7 mouse cellular contexts compared by ENCODE assay signal in genomic region chr1:59252762-59253161, GRCm38 (mm10). TPM values are rescaled to one million over a fixed set of nuclear protein-coding genes. Genes with fewer than 3 reads are reported as not detected.
DNase-seq lines count a peak whose midpoint lies in the region; ATAC-seq and TF ChIP-seq lines count a peak whose summit lies in the region.

No protein-coding gene starts in this region.

- TF ChIP-seq CTCF in brain, embryonic 14.5 days (IDR thresholded peaks at IDR 0.05; ENCODE audit: borderline replicate concordance, extremely low read depth, insufficient read depth, insufficient read length): no peak

- H3K4me2 ChIP-seq in lung, embryonic 15.5 days: peak overlapping the region; percentile 51

- 13% methylated on average over 7 of the region's 7 CpGs for WGBS in lung, embryonic 15.5 days

- no peak for ATAC-seq in lung, embryonic 15.5 days (ENCODE audit: borderline replicate concordance, extremely low read depth, low FRiP score, low TSS enrichment)
- ATAC-seq in CD4-positive, CD25-positive, alpha-beta regulatory T cell, adult 4 months: no peak

- no peak for TF ChIP-seq POLR2A in brain, embryonic 14.5 days (IDR thresholded peaks at IDR 0.05; ENCODE audit: borderline replicate concordance, extremely low read depth, insufficient read depth, insufficient read length, poor library complexity, severe bottlenecking)

- no peaks in the 10 kb centered on the region for H3K36me3 ChIP-seq in lung, embryonic 15.5 days

- H3K27ac ChIP-seq in lung, embryonic 15.5 days: no peak overlapping the region

- H3K27me3 ChIP-seq in lung, embryonic 15.5 days: no peaks in the 10 kb centered on the region

- H3K9me3 ChIP-seq in lung, embryonic 15.5 days: no peaks in the 10 kb centered on the region

- 0 out of 2 replicates have a peak, but pooled peaks cover 3% of the 10 kb centered on the region for H3K4me1 ChIP-seq in lung, embryonic 15.5 days

- peak overlapping the region; percentile 19 for H3K4me3 ChIP-seq in lung, embryonic 15.5 days

- DNase-seq in brain, embryonic 14.5 days (ENCODE audit: low read depth): peak; percentile 29
- DNase-seq in cerebellum, postnatal 36 days: peak; percentile 55 to 63
- DNase-seq in kidney, adult 11 months: peak; percentile 20
- DNase-seq in gastrocnemius, postnatal 10 days: no peak
- DNase-seq in thymus, postnatal 36 days: no peak

- no peak overlapping the region for H3K9ac ChIP-seq in lung, embryonic 15.5 days

RNA-seq across cellular contexts. Expression of gene Cdk15, which starts 3.9 kb away (rescaled TPM):
- polyA plus RNA-seq in brain, embryonic 14.5 days (2012; rRNA removed): 0.30 and 0.41 TPM in 2 replicates
- polyA plus RNA-seq in lung, embryonic 15.5 days (2015; fragmentation: Nextera tagmentation; extraction: Ambion mirVana): 0.18 TPM in 1 of 2 replicates, not detected in the other
- under 1 TPM in 1 of 2 experiments, not detected in 1; 0.21 TPM for total RNA-seq in gastrocnemius, postnatal 10 days (2021)
- polyA plus RNA-seq in CD4-positive, CD25-positive, alpha-beta regulatory T cell, adult 4 months (2017; shearing (Covaris generic)): not detected

RNA-seq across cellular contexts. Expression of gene Als2, which starts 15.7 kb away (rescaled TPM):
- polyA plus RNA-seq in brain, embryonic 14.5 days (2012; rRNA removed): 13.6 and 20.4 TPM in 2 replicates
- 9.8 and 10.7 TPM in 2 replicates for polyA plus RNA-seq in lung, embryonic 15.5 days (2015; fragmentation: Nextera tagmentation; extraction: Ambion mirVana)
- 10 to 100 TPM; 20.0 to 24.1 TPM for total RNA-seq in gastrocnemius, postnatal 10 days (2021)
- 1 to 10 TPM; 7.5 to 8.2 TPM for polyA plus RNA-seq in CD4-positive, CD25-positive, alpha-beta regulatory T cell, adult 4 months (2017; shearing (Covaris generic))

Comparison
In these comparisons a context has a peak if more than half of its experiments do, and no peak if none do; other contexts are left out.
1. DNase-seq: peak in brain, embryonic 14.5 days (single experiment), cerebellum, postnatal 36 days (2 of 2) and kidney, adult 11 months (single experiment); none in gastrocnemius, postnatal 10 days (single experiment) and thymus, postnatal 36 days (0 of 2).